Mouse (Mus musculus): Measurements from ENCODE around the gene Klhl21. TPM values are rescaled to one million over a fixed set of nuclear protein-coding genes. Genes with fewer than 3 reads are reported as not detected.

The Klhl21 gene
- polyA plus RNA-seq, 1 experiment from 2014 or later = 16.2 TPM

DNA sequence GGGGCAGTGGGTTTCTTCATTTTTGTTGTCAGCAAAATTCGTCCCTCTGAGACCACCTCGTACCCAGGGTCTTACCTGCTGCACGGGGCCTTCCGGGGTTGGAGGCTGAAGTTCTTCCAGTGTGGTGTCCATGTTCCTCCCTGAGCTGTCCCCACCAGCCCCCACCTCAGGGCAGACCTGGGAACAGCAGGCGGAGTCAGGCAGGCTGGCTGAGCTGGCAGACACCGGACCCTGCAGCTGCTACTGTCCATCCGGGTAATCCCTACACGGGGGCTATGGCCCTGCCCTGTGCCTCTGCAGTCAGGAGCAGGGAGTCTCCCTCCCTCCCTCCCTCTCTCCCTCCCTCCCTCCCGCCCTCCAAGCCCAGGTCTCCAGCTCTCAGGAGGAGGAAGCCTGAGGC, 25.0 kb upstream of the Klhl21 start:
- Histone ChIP-seq H3K4me3 (peak overlapping the region; percentile 14; the same call in 1 of the 2 replicates), H3K36me3 (peaks cover 62% of the 10 kb centered on the region), H3K9me3 (no peaks in the 10 kb centered on the region), H3K27ac (peak overlapping the region; percentile 14; the same call in 1 of the 2 replicates), H3K9ac (no peak overlapping the region), H3K4me1 (peaks cover 38% of the 10 kb centered on the region), H3K27me3 (no peaks in the 10 kb centered on the region), H3K4me2 (no peak overlapping the region)
- peak; percentile 62; the same call in 1 of the 2 replicates for ATAC-seq (ENCODE audit: insufficient number of reproducible peaks, low FRiP score, low TSS enrichment, low read depth)
- 34% methylated on average over 8 of the region's 9 CpGs for WGBS

DNA sequence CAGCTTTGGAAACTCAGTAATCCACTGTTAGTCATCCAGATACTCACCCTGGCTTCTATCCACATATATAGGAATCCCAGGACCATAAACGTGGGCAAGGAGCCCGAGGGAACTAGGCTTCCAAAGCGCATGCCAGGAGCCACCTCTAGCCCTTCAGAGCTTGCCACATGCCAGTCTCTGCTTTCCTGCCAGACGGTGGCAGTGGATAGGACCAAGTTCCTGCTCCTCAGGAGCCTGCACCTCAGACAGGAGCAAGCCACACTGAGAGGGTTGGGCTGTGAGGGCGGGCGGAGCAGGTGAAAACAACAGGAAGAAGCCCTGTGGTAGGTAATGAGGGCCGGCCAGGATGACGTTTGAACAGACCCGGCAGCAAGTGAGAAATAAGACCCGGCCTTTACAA, 22.7 kb upstream of the Klhl21 start:
- H3K9ac ChIP-seq = no peak overlapping the region

DNA sequence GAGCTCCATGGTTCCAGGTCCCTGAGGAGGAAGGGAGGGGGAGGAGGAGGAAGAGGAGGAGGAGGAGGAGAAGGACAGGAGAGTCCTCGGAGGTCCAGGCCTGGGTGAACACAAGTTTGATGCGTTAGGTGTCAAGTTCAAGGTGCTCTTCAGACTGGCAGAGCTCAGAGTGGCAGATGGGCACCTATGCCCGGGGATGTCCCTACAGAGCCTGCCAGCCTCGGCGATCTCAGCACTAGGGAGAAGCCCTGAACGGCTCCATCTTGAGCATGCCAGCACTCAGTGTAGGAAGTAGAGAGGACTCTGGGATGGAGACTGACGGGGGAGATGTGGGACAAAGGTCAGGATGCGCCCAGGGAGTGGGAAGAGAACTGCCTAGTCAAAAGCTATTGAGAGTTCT, 22.0 kb upstream of the Klhl21 start:
- no peak overlapping the region for H3K9ac ChIP-seq
- no peaks in the 10 kb centered on the region for H3K9me3 ChIP-seq
- no peak overlapping the region for H3K27ac ChIP-seq
- H3K27me3 ChIP-seq = no peaks in the 10 kb centered on the region
- no peak overlapping the region for H3K4me2 ChIP-seq
- ATAC-seq (ENCODE audit: insufficient number of reproducible peaks, low FRiP score, low TSS enrichment, low read depth) = no peak
- 65% methylated on average over 8 of the region's 8 CpGs for WGBS
- no peak overlapping the region for H3K4me3 ChIP-seq
- peaks cover 49% of the 10 kb centered on the region for H3K36me3 ChIP-seq
- peaks cover 45% of the 10 kb centered on the region for H3K4me1 ChIP-seq

More for the DNA sequence above, 22.7 kb upstream of the Klhl21 start:
- H3K27ac ChIP-seq = 0 out of 2 replicates have a peak overlapping the region, but pooled peaks have one; percentile 4
- no peak overlapping the region for H3K4me3 ChIP-seq
- H3K4me1 ChIP-seq = peaks cover 48% of the 10 kb centered on the region
- 24% methylated on average over 10 of the region's 10 CpGs for WGBS
- H3K4me2 ChIP-seq = no peak overlapping the region
- ATAC-seq (ENCODE audit: insufficient number of reproducible peaks, low FRiP score, low TSS enrichment, low read depth) = no peak
- H3K27me3 ChIP-seq = no peaks in the 10 kb centered on the region
- H3K9me3 ChIP-seq = no peaks in the 10 kb centered on the region
- H3K36me3 ChIP-seq = peaks cover 48% of the 10 kb centered on the region

DNA sequence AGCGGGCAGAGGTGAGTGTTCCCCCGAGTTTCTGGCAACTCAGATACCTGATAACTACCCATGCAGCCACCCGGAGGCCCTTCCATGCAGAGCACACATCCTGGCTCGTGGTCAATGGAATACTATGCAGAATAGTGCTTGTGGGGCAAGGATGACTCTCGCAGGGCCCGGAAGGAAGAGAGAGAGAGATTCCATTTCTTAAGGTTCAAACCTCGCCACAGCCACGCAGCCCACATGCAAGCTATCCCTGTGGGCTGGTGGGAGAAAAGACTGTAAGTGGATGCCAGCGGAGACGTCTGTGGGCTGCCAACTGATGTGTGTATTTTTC, 20.6 kb upstream of the Klhl21 start:
- Histone ChIP-seq H3K36me3 (peaks cover 50% of the 10 kb centered on the region), H3K4me2 (peak overlapping the region; percentile 70), H3K27ac (peak overlapping the region; percentile 90), H3K4me3 (peak overlapping the region; percentile 86), H3K27me3 (no peaks in the 10 kb centered on the region), H3K9me3 (no peaks in the 10 kb centered on the region), H3K9ac (peak overlapping the region; percentile 91), H3K4me1 (peaks cover 42% of the 10 kb centered on the region)
- 21% methylated on average over 10 of the region's 10 CpGs for WGBS
- ATAC-seq (ENCODE audit: insufficient number of reproducible peaks, low FRiP score, low TSS enrichment, low read depth) = no peak

DNA sequence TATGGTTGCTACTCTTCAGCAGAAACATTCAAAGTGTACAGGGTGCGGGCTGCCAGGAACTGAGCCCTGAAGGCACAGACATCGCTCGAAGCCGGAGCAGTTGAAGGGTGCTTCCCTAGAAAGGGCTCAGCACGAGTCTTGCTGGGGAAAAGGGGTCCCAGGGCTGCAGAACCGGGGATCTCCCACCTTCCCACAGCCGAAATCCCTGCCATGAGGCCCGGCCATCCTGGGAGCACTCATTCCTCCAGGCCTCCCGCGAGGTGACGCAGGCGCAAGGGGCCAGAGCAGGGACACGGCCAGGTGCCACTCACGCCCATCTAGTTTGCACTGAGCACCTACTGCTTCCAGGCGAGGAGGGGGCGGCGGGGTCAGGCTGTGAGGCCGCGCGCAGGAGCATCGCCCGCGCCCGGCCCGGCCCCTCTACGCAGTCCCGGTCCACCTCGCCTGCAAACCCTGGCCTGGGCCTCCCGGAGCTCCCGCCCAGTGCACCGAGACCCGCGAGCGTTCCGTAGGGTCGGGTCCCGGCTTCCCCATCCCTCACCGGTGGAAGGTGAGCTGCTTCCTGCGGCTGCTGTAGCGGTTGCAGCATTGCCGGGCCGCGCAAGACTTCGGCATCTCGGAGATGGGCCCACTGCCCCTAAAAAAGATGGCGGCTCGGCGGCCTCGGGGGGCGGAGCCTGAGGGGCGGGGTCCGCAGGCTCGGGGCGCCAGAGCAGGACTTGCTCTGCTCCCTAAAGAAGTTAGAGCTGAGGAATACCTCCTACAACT, 20.1 kb upstream of the Klhl21 start, which contains the start of gene Thap3:
Gene Thap3 (minus strand): TSS at position 656 of the 768 bp plus-strand sequence.
- peaks cover 47% of the 10 kb centered on the region for H3K36me3 ChIP-seq

DNA sequence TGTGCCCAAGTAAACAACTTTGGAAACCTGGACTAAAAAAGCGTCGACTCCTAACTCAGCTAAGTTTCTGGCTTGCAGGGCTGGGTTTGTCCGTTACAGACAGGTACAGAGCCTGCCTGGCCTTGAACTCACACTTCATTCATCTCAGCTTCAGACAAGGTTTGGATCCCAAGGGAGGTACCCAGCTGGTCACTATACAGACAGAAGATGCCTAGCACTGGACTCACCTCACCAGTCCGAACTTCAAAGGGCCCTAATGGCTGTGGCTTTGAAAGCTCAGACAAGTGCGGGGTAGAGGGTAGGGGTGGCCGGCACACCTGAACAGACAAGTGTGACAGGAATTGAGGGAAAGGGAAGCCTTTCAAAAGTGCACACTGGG, 19.5 kb upstream of the Klhl21 start:
- H3K36me3 ChIP-seq = peaks cover 44% of the 10 kb centered on the region
- ATAC-seq (ENCODE audit: insufficient number of reproducible peaks, low FRiP score, low TSS enrichment, low read depth) = no peak
- H3K9ac ChIP-seq = peak overlapping the region; percentile 91

More for the DNA sequence above, 20.1 kb upstream of the Klhl21 start, which contains the start of gene Thap3:
- under 1% methylated on average over 54 of the region's 54 CpGs for WGBS
- Histone ChIP-seq H3K4me2 (peak within 1 kb of the TSS; percentile 70), H3K9me3 (no peaks in the 10 kb centered on the region), H3K27ac (peak within 1 kb of the TSS; percentile 90), H3K4me3 (peak within 1 kb of the TSS; percentile 86), H3K9ac (peak within 1 kb of the TSS; percentile 91), H3K4me1 (peaks cover 47% of the 10 kb centered on the region), H3K27me3 (no peaks in the 10 kb centered on the region)
- peak; percentile 65 for ATAC-seq (ENCODE audit: insufficient number of reproducible peaks, low FRiP score, low TSS enrichment, low read depth)

DNA sequence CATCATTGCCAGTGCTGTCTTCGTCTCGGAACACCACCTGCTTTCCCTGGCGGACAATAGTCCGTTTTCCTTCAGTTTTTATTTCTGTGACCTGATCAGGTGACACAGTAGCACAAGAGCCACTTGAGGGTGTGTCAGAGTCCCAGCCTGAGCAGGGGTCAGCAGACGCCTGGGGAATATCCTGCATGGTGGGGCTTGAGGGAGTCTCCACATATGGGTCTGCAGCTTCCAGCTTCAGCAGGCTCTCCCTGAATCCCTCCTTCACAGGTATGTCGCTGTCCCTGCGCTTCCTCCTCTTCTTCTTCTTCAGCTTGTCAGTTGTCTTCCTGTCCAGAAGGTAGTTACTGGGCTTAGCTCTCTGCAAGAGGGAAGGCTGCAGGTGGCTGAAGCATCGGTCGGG, 16.5 kb upstream of the Klhl21 start:
- peaks cover 30% of the 10 kb centered on the region for H3K36me3 ChIP-seq
- peaks cover 39% of the 10 kb centered on the region for H3K4me1 ChIP-seq
- 92% methylated on average over 9 of the region's 9 CpGs for WGBS
- no peak overlapping the region for H3K9ac ChIP-seq
- no peak overlapping the region for H3K4me2 ChIP-seq
- no peak overlapping the region for H3K4me3 ChIP-seq
- H3K27me3 ChIP-seq = no peaks in the 10 kb centered on the region
- ATAC-seq (ENCODE audit: insufficient number of reproducible peaks, low FRiP score, low TSS enrichment, low read depth) = no peak
- no peaks in the 10 kb centered on the region for H3K9me3 ChIP-seq
- H3K27ac ChIP-seq = no peak overlapping the region

More for the DNA sequence above, 19.5 kb upstream of the Klhl21 start:
- H3K27me3 ChIP-seq = no peaks in the 10 kb centered on the region
- 28% methylated on average over 6 of the region's 6 CpGs for WGBS
- H3K4me2 ChIP-seq = peak overlapping the region; percentile 70
- peak overlapping the region; percentile 90 for H3K27ac ChIP-seq
- H3K9me3 ChIP-seq = no peaks in the 10 kb centered on the region
- H3K4me1 ChIP-seq = peaks cover 49% of the 10 kb centered on the region
- H3K4me3 ChIP-seq = peak overlapping the region; percentile 86

DNA sequence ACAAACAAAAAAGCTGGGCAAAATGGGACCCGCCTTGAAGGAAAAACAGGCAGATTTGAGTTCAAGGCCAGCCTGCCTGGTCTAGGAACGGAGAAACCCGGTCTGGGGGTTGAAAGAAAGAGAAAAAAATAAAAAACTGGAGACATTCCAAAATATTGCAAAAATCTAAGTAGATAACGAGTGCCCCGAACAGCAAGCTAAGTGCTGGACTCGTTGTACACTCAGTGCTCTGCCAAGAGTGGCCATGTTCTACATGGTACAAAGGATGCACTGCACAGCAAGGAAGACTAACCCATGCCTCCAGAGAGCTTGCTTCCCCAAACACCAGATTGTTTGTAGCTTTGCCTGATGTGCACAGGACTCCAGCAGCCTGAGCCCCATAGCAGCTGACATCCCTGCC, 15.6 kb upstream of the Klhl21 start:
- Histone ChIP-seq H3K27ac (no peak overlapping the region), H3K9me3 (no peaks in the 10 kb centered on the region), H3K4me1 (peaks cover 39% of the 10 kb centered on the region), H3K36me3 (peaks cover 30% of the 10 kb centered on the region), H3K4me3 (no peak overlapping the region), H3K4me2 (no peak overlapping the region), H3K9ac (no peak overlapping the region), H3K27me3 (no peaks in the 10 kb centered on the region)
- 71% methylated on average over 6 of the region's 6 CpGs for WGBS
- ATAC-seq (ENCODE audit: insufficient number of reproducible peaks, low FRiP score, low TSS enrichment, low read depth) = no peak

DNA sequence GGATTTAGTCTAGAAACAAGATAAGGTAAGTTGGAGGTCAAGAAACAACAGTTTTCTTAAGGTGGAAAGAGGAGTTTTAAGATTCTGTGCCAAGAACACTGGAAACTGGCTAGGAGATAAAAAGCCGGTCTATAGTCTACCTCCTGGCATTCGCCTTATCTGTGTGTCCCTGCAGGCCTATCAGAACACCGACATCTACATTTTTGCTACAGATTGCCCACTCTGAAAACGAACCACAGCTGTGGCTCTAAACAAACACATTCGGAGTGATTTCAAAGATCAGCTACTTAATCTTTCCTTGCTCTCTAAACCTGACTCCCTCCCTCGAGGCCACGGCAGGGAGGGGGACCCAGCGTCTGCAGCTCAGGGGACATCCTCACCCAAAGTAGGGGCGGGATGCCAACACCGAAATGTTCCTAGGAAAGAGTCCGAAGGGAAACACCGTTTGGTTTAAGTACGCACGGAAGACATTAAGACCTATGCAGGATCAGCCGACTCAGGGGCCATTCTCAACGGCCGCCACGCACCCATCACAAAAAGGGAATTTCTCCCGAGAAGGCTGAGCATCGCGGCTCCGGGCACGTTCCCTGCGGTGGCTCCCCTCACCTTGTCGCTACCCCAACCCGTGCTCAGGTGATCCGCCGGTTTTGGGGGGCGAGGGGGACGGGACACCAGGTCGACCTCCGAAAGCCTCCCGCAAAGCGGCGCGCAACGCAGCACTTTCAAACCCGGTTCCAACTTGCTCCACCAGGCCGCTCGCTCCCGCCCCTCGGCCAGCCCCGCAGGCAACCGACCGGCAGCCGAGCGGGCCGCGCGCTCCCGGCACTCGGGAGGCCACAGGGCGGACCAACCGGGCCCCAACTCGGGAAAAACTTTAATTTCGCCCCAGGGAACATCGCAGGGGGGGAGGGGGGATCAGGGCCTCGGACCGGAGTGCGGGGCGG, 14.1 kb upstream of the Klhl21 start:
- Histone ChIP-seq H3K36me3 (peaks cover 30% of the 10 kb centered on the region), H3K4me3 (peak overlapping the region; percentile 100), H3K27ac (peak overlapping the region; percentile 93), H3K9ac (peak overlapping the region; percentile 94), H3K9me3 (no peaks in the 10 kb centered on the region), H3K4me2 (peak overlapping the region; percentile 63), H3K27me3 (no peaks in the 10 kb centered on the region), H3K4me1 (peaks cover 30% of the 10 kb centered on the region)
- WGBS = 1% methylated on average over 54 of the region's 61 CpGs
- no peak for ATAC-seq (ENCODE audit: insufficient number of reproducible peaks, low FRiP score, low TSS enrichment, low read depth)

DNA sequence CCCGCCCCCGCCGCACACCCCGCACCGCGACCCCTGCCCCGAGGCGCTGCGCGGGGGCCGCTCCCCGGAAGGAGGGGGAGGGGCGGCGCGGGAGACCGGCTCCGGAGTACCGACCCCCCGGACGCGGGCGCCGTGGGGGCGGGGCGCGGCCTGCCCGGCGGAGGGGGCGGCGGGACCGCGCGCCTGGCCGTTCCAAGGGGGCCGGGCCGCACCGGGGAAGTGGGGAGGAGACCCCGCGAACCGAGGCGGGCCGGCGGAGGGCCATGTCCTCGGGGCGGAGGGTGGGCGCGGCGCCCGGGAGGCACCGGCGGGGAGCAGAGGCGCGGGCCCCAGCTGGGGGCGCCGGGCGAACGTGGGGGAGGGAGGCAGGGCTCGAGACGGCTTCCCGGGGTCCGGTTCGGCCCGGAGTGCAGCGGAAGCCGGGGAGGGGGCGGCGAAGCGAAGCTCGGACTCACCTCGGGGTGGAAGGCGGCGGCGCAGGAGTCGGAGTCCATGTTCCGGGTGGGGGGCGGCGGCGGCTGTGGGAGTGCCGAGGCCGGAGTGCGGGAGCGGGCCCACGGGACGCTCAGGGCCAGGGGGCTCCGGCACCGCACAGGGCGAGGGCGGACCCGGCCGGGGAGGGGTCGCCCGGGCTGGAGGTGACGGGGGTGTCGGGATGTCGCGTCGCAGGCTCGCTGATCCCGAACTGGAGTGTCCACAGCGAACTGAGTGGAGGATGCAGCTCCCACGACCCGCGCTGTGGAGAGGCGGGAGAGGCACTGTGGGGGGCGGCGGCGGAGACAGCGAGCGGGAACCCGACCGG, 13.0 kb upstream of the Klhl21 start:
- under 1% methylated on average over 89 of the region's 111 CpGs for WGBS
- Histone ChIP-seq H3K9ac (peak overlapping the region; percentile 94), H3K27ac (peak overlapping the region; percentile 93), H3K36me3 (peaks cover 27% of the 10 kb centered on the region), H3K4me2 (peak overlapping the region; percentile 63), H3K9me3 (no peaks in the 10 kb centered on the region), H3K27me3 (no peaks in the 10 kb centered on the region), H3K4me1 (peaks cover 29% of the 10 kb centered on the region), H3K4me3 (peak overlapping the region; percentile 100)
- ATAC-seq (ENCODE audit: insufficient number of reproducible peaks, low FRiP score, low TSS enrichment, low read depth) = no peak; the same call in 1 of the 2 replicates

All from limb, embryonic 15.5 days (tissue).